Mouse (Mus musculus) midbrain, embryonic 14.5 days (tissue): Measurements from ENCODE around the gene Hoxb4. TPM values are rescaled to one million over a fixed set of nuclear protein-coding genes. Genes with fewer than 3 reads are reported as not detected.

Source experiments
- ATAC-seq: fragments of 200-750 bp; cut with Nextera tagmentation; 2 replicates; pipeline ENCODE4 v1.8.0; 2017; ENCODE audit warnings: moderate number of reproducible peaks, moderate library complexity; ENCODE audit not compliant: low FRiP score, low TSS enrichment
- DNase-seq: peaks from one replicate; pipeline ENCODE4 v3.0.0-alpha.2; 2015
- H3K27ac ChIP-seq: fragments of 300-500 bp; sonication (generic); replicated peaks from 2 replicates; pipeline ENCODE4 v1.5.1; 2014; ENCODE audit warnings: mild to moderate bottlenecking, low read depth, low read length, moderate library complexity
- H3K27me3 ChIP-seq: fragments of 300-500 bp; sonication (generic); 2 replicates; pipeline ENCODE4 v1.6.1; 2014; ENCODE audit warnings: low read length, control low read depth, mixed read lengths; ENCODE audit not compliant: control insufficient read depth, insufficient read depth
- H3K36me3 ChIP-seq: fragments of 300-500 bp; sonication (generic); 2 replicates; pipeline ENCODE4 v1.6.1; 2014; ENCODE audit warnings: low read length, control low read depth; ENCODE audit not compliant: control insufficient read depth, insufficient read depth
- H3K4me1 ChIP-seq: fragments of 300-500 bp; sonication (generic); 2 replicates; pipeline ENCODE4 v1.6.1; 2014; ENCODE audit warnings: mild to moderate bottlenecking, antibody characterized with exemption, low read length, control low read depth; ENCODE audit not compliant: control insufficient read depth, insufficient read depth
- H3K4me2 ChIP-seq: fragments of 300-500 bp; sonication (generic); 2 replicates; pipeline ENCODE4 v1.6.1; 2014; ENCODE audit warnings: mild to moderate bottlenecking, low read length, moderate library complexity
- H3K4me3 ChIP-seq: fragments of 300-500 bp; sonication (generic); replicated peaks from 2 replicates; pipeline ENCODE4 v1.5.1; 2014; ENCODE audit warnings: low read depth, low read length
- H3K9ac ChIP-seq: fragments of 300-500 bp; sonication (generic); replicated peaks from 2 replicates; pipeline ENCODE4 v1.6.1; 2014; ENCODE audit warnings: mild to moderate bottlenecking, low read length, moderate library complexity
- H3K9me3 ChIP-seq: fragments of 300-500 bp; sonication (generic); 2 replicates; pipeline ENCODE4 v1.6.1; 2016; ENCODE audit warnings: low read length, control low read depth, mixed read lengths; ENCODE audit not compliant: control insufficient read depth
- WGBS: fragments of 180-500 bp; shearing (Covaris S2); extraction: QIAGEN DNeasy Blood & Tissue Kit; methylation state at CpG from one replicate; pipeline ENCODE4 v1.1.7; 2014; 5-methylcytosine and 5-hydroxymethylcytosine counted together
- polyA plus RNA-seq: library from polyadenylated mRNA; unstranded; fragments of >200 nt; fragmentation: Nextera tagmentation; extraction: Ambion mirVana; gene quantifications from 2 replicates; pipeline ENCODE4 v1.2.1, GENCODE M21; 2014

Gene Hoxb4
- polyA plus RNA-seq, 1 experiment from 2014 or later, result not detected

DNA sequence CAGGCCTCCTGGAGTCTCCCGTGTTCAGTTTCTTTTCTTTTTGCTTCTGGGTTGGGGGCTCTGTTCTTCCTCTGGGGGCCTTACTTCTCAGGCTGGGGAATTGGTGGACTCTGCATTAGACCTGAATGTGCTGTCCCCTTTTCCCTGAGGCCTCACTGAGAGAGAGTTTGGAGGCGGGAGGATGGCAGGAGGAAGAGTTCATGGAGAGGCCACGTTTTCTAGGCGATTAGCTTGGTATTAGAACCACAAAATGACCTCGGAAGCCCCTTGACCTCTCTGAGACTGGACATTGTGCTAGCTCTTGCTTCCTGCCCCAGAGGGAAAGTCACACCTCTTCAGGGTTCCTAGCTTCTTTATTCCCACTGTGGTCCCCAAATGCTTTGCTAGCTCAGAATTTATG lies 6.1 kb downstream of the Hoxb4 start:
- Histone ChIP-seq H3K9me3 (no peaks in the 10 kb centered on the region), H3K27ac (no peak overlapping the region), H3K36me3 (no peaks in the 10 kb centered on the region), H3K4me1 (no peaks in the 10 kb centered on the region), H3K4me2 (no peak overlapping the region), H3K4me3 (no peak overlapping the region), H3K27me3 (peaks cover 99% of the 10 kb centered on the region), H3K9ac (no peak overlapping the region)
- DNase-seq (no peak), ATAC-seq (no peak)
- 0% methylated on average over 5 of the region's 5 CpGs for WGBS

DNA sequence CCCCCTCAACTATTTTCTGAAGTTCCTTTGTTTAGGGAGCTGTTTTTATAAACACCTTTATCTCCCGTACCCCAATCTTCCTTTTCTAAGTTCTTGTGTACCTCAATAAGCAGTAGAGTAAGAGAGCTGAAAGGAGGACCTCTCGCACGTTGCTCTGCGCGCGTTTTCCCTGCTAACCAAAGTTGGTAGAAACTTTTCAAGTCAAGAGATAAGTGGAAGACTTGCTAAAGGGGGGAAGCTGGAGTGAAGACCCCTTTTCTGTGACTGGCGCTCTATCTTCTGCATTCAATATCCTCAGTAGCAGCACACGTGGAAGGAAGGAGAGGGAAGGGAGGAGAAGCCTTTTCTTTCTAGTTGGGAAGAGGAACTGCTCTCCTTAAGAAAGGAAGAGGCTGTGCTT lies 6.9 kb downstream of the Hoxb4 start:
- Histone ChIP-seq H3K9ac (no peak overlapping the region), H3K4me2 (no peak overlapping the region), H3K27ac (no peak overlapping the region), H3K9me3 (no peaks in the 10 kb centered on the region), H3K36me3 (no peaks in the 10 kb centered on the region), H3K4me3 (no peak overlapping the region), H3K27me3 (peaks cover 99% of the 10 kb centered on the region), H3K4me1 (no peaks in the 10 kb centered on the region)
- ATAC-seq (no peak), DNase-seq (no peak)
- WGBS, result 4% methylated on average over 8 of the region's 8 CpGs

DNA sequence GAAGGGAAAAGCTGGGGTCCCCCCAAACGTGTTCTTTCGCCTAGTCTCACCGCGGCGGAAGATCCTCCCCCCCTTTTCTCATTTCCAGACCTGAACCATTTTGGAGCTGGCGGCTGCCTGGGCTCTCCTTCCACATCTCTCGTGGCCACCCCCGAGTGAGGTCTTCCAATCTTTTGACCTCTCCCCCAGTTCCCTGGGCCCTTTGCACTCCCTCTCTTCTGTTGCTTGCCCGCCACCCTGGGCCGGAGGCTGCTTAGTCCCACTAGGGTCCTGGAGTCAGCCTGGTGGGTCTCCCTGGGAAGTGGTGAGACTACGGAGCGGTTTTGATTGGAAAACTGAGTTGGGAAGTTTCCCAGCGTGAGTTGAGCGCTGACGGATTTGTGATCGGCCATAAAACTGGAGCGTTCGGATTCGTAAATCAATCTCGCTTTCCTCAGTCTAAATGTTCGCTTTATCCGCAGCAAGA lies 7.7 kb downstream of the Hoxb4 start:
- no peaks in the 10 kb centered on the region for H3K9me3 ChIP-seq
- DNase-seq (no peak), ATAC-seq (no peak)
- no peaks in the 10 kb centered on the region for H3K4me1 ChIP-seq
- 2% methylated on average over 22 of the region's 22 CpGs for WGBS
- no peak overlapping the region for H3K4me2 ChIP-seq
- H3K4me3 ChIP-seq, result no peak overlapping the region
- no peak overlapping the region for H3K9ac ChIP-seq
- peaks cover 99% of the 10 kb centered on the region for H3K27me3 ChIP-seq
- no peak overlapping the region for H3K27ac ChIP-seq
- H3K36me3 ChIP-seq, result no peaks in the 10 kb centered on the region

DNA sequence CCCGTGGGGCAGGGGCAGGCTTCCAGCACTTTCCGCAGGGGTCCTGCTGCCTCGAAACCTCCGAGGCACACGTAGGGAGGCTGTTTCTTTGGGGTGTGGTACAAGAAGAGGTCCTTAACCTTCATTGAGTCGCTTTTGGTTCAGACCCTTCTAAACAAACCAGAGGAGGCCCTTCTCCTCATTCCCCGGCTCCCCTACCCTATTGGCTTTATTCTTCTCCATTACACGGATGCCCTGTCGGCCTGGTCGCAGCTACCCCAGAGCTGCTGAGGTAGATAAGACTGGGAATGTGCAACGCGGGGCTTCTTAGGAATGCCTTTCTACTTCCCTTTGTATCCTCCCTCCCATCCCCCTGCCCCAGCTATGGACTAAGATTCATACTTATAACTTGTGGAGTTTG lies 8.6 kb downstream of the Hoxb4 start:
- H3K27ac ChIP-seq, result no peak overlapping the region
- WGBS, result 2% methylated on average over 12 of the region's 12 CpGs
- DNase-seq, result no peak

DNA sequence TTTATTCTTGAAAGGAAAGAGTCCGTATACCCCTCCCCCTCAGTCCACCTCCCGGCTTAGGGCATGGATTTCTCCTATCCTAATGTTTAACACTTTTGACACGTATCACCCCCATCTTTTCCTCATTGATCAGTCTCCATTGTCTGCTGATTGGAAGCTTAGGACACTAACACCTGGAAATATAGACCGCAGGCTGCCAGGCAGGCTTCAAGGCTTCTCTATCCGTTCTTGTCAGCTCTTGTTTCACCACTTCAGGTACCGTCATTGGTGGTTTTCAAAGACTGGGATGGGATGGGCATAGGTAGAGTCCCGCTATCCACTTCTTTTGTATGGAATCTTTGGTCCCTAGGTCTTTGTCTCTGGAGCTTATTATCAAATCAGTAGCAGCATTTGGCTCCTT lies 9.1 kb downstream of the Hoxb4 start:
- H3K9ac ChIP-seq, result no peak overlapping the region
- no peaks in the 10 kb centered on the region for H3K36me3 ChIP-seq
- H3K4me1 ChIP-seq, result no peaks in the 10 kb centered on the region
- H3K4me3 ChIP-seq, result no peak overlapping the region
- ATAC-seq, result no peak
- no peak for DNase-seq
- H3K27me3 ChIP-seq, result peaks cover 99% of the 10 kb centered on the region
- no peak overlapping the region for H3K4me2 ChIP-seq
- no peaks in the 10 kb centered on the region for H3K9me3 ChIP-seq
- WGBS, result 1% methylated on average over 7 of the region's 7 CpGs
- no peak overlapping the region for H3K27ac ChIP-seq

More for the DNA sequence above, 8.6 kb downstream of the Hoxb4 start:
- no peak for ATAC-seq
- Histone ChIP-seq H3K9ac (no peak overlapping the region), H3K27me3 (peaks cover 99% of the 10 kb centered on the region), H3K4me1 (no peaks in the 10 kb centered on the region), H3K9me3 (no peaks in the 10 kb centered on the region), H3K4me2 (no peak overlapping the region), H3K36me3 (no peaks in the 10 kb centered on the region), H3K4me3 (no peak overlapping the region)

DNA sequence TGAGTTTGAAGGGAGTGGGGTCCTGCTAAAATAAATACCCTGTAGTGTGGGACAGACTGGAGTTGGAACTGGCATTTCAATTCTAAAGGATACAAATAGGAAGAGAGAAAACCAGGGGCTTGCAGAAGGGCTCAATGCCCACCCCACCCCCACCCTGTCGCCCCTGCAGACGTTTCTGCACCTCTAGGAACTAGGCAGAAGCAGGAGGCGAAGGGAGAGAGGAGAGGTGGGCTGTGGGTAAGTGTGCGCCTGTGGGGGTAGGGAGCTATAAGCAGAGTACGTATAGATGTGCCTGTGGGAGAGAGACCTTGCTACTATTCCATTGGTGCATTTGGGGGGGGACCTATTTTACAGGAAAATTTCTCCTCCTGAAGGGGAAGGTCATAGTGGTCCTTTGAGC lies 9.7 kb downstream of the Hoxb4 start:
- H3K27me3 ChIP-seq, result peaks cover 99% of the 10 kb centered on the region
- no peak overlapping the region for H3K27ac ChIP-seq
- ATAC-seq (no peak), DNase-seq (no peak)
- no peaks in the 10 kb centered on the region for H3K4me1 ChIP-seq
- no peak overlapping the region for H3K9ac ChIP-seq
- H3K4me2 ChIP-seq, result no peak overlapping the region
- H3K9me3 ChIP-seq, result no peaks in the 10 kb centered on the region
- no peaks in the 10 kb centered on the region for H3K36me3 ChIP-seq
- WGBS, result 1% methylated on average over 5 of the region's 5 CpGs
- no peak overlapping the region for H3K4me3 ChIP-seq

DNA sequence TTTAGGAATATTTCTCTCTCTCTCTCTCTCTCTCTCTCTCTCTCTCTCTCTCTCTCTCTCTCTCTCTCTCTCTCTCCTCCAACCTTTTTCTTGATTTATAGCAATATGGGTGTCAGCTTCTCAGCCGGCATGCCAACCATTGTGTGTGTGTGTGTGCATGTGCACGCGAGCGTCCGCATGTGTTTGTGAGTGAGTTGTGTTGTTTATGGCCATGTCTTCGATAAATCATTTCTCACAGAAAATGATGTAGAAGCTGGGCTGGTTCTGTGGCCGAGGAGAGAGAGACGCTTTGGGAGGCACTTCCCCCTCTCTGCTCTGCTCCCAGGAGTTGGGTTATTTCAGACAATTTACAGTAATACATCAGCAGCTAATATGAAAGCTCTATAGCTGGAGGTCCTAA lies 10.5 kb downstream of the Hoxb4 start:
- Histone ChIP-seq H3K36me3 (no peaks in the 10 kb centered on the region), H3K27ac (no peak overlapping the region), H3K4me1 (no peaks in the 10 kb centered on the region), H3K27me3 (peaks cover 99% of the 10 kb centered on the region), H3K9ac (no peak overlapping the region), H3K4me2 (no peak overlapping the region), H3K4me3 (no peak overlapping the region), H3K9me3 (no peaks in the 10 kb centered on the region)
- ATAC-seq, result no peak
- 3% methylated on average over 8 of the region's 8 CpGs for WGBS
- DNase-seq, result no peak

DNA sequence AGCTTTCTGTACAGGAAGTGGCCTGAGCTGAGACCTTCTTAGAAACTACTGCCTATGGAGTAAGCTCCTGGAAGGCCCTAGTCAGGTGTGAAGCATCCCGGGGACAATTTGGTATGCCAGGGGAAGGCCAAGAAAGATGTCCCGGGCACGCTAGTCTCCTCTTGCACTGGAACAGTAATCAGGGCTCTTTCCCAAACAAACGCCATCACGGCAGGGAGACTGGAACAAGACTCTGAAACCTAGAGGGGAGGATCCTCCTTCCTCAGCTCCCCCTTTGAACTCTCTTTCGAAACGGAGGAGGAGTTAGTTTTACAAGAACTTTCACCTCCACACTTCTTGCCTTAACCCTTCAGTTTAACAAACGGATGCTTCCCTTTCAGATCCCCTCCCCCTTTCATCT lies 14.0 kb downstream of the Hoxb4 start:
- DNase-seq, result no peak
- no peak overlapping the region for H3K4me2 ChIP-seq
- ATAC-seq, result no peak
- no peak overlapping the region for H3K4me3 ChIP-seq
- no peaks in the 10 kb centered on the region for H3K36me3 ChIP-seq
- under 1% methylated on average over 8 of the region's 8 CpGs for WGBS
- no peaks in the 10 kb centered on the region for H3K4me1 ChIP-seq
- no peak overlapping the region for H3K27ac ChIP-seq
- no peaks in the 10 kb centered on the region for H3K9me3 ChIP-seq
- no peak overlapping the region for H3K9ac ChIP-seq
- H3K27me3 ChIP-seq, result peaks cover 100% of the 10 kb centered on the region

DNA sequence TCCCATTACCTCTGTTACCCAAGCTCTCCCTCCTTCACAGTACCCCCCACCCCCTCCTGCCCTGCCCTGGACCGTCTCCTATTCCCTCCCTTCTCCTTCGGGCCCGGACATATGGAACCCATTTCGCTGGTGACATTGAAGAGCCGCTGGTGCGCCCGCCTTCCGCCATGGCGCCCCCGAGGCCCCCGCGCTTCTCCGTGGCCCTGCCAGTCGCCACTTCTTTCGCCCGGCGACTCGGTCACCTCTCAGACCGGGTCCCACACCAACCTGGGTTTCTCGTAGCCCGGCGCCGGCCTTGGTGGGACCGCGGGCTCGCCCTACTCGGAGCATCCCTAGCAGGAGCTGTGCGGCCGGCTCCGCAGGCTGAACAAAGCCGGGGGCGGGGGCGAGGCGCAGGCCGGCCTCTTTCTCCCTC lies 14.6 kb downstream of the Hoxb4 start:
- ATAC-seq (no peak), DNase-seq (no peak)
- Histone ChIP-seq H3K9ac (no peak overlapping the region), H3K9me3 (no peaks in the 10 kb centered on the region), H3K36me3 (no peaks in the 10 kb centered on the region), H3K4me3 (no peak overlapping the region), H3K27ac (no peak overlapping the region), H3K27me3 (peaks cover 100% of the 10 kb centered on the region), H3K4me2 (no peak overlapping the region), H3K4me1 (no peaks in the 10 kb centered on the region)
- WGBS, result under 1% methylated on average over 35 of the region's 35 CpGs
